Mouse (Mus musculus) intestine, embryonic 14.5 days (tissue): Measurements from ENCODE around the gene Ero1lb. TPM values are rescaled to one million over a fixed set of nuclear protein-coding genes. Genes with fewer than 3 reads are reported as not detected.

Experiments used
- ATAC-seq: fragments of 200-750 bp; cut with Nextera tagmentation; replicated peaks from 2 replicates; pipeline ENCODE4 v1.8.0; 2017; ENCODE audit warnings: low read depth, moderate number of reproducible peaks, moderate TSS enrichment, moderate library complexity; ENCODE audit not compliant: low FRiP score, low TSS enrichment
- DNase-seq: peaks from one replicate; pipeline ENCODE4 v3.0.0-alpha.2; 2018; ENCODE audit warnings: low spot score
- H3K27ac ChIP-seq: fragments of 300-500 bp; sonication (generic); 2 replicates; pipeline ENCODE4 v1.5.1; 2014; ENCODE audit warnings: low read depth, mild to moderate bottlenecking, control low read depth
- H3K27me3 ChIP-seq: fragments of 300-500 bp; sonication (generic); replicated peaks from 2 replicates; pipeline ENCODE4 v1.6.1; 2014; ENCODE audit warnings: low read length, control low read depth; ENCODE audit not compliant: control insufficient read depth, insufficient read depth
- H3K36me3 ChIP-seq: fragments of 300-500 bp; sonication (generic); 2 replicates; pipeline ENCODE4 v1.6.1; 2014; ENCODE audit warnings: low read length, control low read depth; ENCODE audit not compliant: control insufficient read depth, insufficient read depth
- H3K4me1 ChIP-seq: fragments of 300-500 bp; sonication (generic); replicated peaks from 2 replicates; pipeline ENCODE4 v1.6.1; 2014; ENCODE audit warnings: low read length, control low read depth, mixed read lengths; ENCODE audit not compliant: control insufficient read depth, insufficient read depth
- H3K4me2 ChIP-seq: fragments of 300-500 bp; sonication (generic); 2 replicates; pipeline ENCODE4 v1.6.1; 2014; ENCODE audit warnings: low read length
- H3K4me3 ChIP-seq: fragments of 300-500 bp; sonication (generic); 2 replicates; pipeline ENCODE4 v1.5.1; 2014; ENCODE audit warnings: low read depth, low read length, control low read depth, mixed read lengths
- H3K9ac ChIP-seq: fragments of 300-500 bp; sonication (generic); 2 replicates; pipeline ENCODE4 v1.6.1; 2014; ENCODE audit warnings: mild to moderate bottlenecking, low read length
- H3K9me3 ChIP-seq: fragments of 300-500 bp; sonication (generic); 2 replicates; pipeline ENCODE4 v1.6.1; 2016; ENCODE audit warnings: low read length, control low read depth; ENCODE audit not compliant: control insufficient read depth
- WGBS: fragments of 180-500 bp; shearing (Covaris S2); extraction: QIAGEN DNeasy Blood & Tissue Kit; methylation state at CpG from one replicate; pipeline ENCODE4 v1.1.7; 2014; 5-methylcytosine and 5-hydroxymethylcytosine counted together
- polyA plus RNA-seq: library from polyadenylated mRNA; unstranded; fragments of >200 nt; fragmentation: Nextera tagmentation; extraction: Ambion mirVana; gene quantifications from 2 replicates; pipeline ENCODE4 v1.2.1, GENCODE M21; 2014

Ero1lb gene
- polyA plus RNA-seq, 1 experiment from 2014 or later, result 6.7 TPM

GRCm38 (mm10) chr13:12540119-12540518 lies 25.6 kb upstream of the Ero1lb start:
- Histone ChIP-seq H3K27ac (no peak overlapping the region), H3K27me3 (no peaks in the 10 kb centered on the region), H3K4me3 (no peak overlapping the region), H3K9me3 (no peaks in the 10 kb centered on the region), H3K36me3 (no peaks in the 10 kb centered on the region), H3K4me1 (peaks cover 12% of the 10 kb centered on the region), H3K9ac (no peak overlapping the region), H3K4me2 (no peak overlapping the region)
- no peak for ATAC-seq
- no peak for DNase-seq
- WGBS, result 66% methylated on average over 13 of the region's 13 CpGs

DNA sequence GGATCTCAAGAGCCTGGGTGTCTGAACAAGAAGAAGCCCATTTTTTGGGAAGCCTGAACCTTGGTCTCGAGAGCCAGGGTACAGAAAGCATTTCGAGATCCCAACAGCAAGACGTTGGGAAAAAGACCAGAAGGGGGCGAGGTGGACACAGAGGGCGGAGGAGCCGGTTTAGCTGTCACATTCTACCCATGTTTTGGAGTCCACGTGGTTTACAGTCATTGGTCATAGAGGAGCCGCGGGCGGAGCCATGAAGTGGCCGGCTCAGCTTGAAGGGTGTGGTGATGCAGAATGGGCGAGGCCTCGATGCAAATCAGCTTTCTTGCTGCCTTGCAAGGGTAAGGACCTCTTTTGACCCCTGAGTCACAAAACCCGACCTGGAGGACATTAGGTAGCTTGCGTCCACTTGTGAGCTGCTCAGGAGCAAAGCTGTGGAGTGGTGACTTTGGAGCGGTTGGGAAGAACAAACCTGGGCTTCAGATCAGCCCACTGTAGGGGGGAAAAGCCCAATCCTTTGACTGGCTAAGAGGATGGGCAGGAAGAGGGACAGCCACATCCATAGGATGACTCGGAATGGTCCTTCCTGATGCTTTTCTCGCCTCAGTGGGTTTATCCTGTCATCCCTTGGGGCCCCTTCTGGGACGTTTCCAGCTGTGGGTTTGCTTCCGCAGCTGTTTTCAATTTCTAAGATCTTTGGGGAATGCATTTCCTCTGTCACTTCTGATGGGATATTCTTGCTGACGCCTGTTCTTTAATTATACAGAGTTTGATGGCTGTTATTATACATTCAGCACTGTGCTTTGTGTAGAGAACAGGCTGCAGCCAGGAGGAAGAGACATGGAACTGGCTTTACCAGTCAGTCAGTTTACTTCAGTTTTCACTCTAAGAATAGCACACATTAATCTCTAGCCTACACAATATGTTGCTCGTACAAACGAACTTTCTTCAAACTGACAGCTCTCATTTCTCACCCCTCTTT lies 23.4 kb upstream of the Ero1lb start:
- no peak overlapping the region for H3K9ac ChIP-seq
- H3K36me3 ChIP-seq, result no peaks in the 10 kb centered on the region
- DNase-seq (peak; percentile 65), ATAC-seq (peak; percentile 77; the same call in 1 of the 2 replicates)
- 7% methylated on average over 23 of the region's 23 CpGs for WGBS
- H3K9me3 ChIP-seq, result no peaks in the 10 kb centered on the region
- H3K4me3 ChIP-seq, result peak overlapping the region; percentile 8; the same call in 1 of the 2 replicates
- peaks cover 12% of the 10 kb centered on the region for H3K4me1 ChIP-seq
- H3K27me3 ChIP-seq, result no peaks in the 10 kb centered on the region
- H3K27ac ChIP-seq, result no peak overlapping the region
- H3K4me2 ChIP-seq, result peak overlapping the region; percentile 43

GRCm38 (mm10) chr13:12543246-12543645 lies 22.4 kb upstream of the Ero1lb start:
- Histone ChIP-seq H3K36me3 (no peaks in the 10 kb centered on the region), H3K27me3 (no peaks in the 10 kb centered on the region), H3K9me3 (no peaks in the 10 kb centered on the region), H3K4me1 (peaks cover 12% of the 10 kb centered on the region), H3K9ac (no peak overlapping the region), H3K4me2 (no peak overlapping the region), H3K4me3 (no peak overlapping the region), H3K27ac (no peak overlapping the region)
- ATAC-seq (no peak), DNase-seq (no peak)
- WGBS, result 63% methylated on average over 5 of the region's 5 CpGs

- Histone ChIP-seq H3K4me2 (no peak overlapping the region), H3K27ac (no peak overlapping the region), H3K4me1 (peaks cover 12% of the 10 kb centered on the region), H3K36me3 (no peaks in the 10 kb centered on the region), H3K4me3 (no peak overlapping the region), H3K9me3 (no peaks in the 10 kb centered on the region), H3K9ac (no peak overlapping the region), H3K27me3 (no peaks in the 10 kb centered on the region)
- no peak; the same call in 1 of the 2 replicates for ATAC-seq
- 73% methylated on average over 8 of the region's 8 CpGs for WGBS
- no peak for DNase-seq
Measured at GRCm38 (mm10) chr13:12543880-12544568, 21.6 kb upstream of the Ero1lb start.

- Histone ChIP-seq H3K4me2 (no peak overlapping the region), H3K27ac (no peak overlapping the region), H3K27me3 (no peaks in the 10 kb centered on the region), H3K4me1 (no peaks in the 10 kb centered on the region), H3K4me3 (no peak overlapping the region), H3K9ac (no peak overlapping the region), H3K36me3 (no peaks in the 10 kb centered on the region), H3K9me3 (no peaks in the 10 kb centered on the region)
- DNase-seq (no peak), ATAC-seq (no peak)
- 51% methylated on average over 4 of the region's 4 CpGs for WGBS
Measured at GRCm38 (mm10) chr13:12554211-12554610, 11.5 kb upstream of the Ero1lb start.

DNA sequence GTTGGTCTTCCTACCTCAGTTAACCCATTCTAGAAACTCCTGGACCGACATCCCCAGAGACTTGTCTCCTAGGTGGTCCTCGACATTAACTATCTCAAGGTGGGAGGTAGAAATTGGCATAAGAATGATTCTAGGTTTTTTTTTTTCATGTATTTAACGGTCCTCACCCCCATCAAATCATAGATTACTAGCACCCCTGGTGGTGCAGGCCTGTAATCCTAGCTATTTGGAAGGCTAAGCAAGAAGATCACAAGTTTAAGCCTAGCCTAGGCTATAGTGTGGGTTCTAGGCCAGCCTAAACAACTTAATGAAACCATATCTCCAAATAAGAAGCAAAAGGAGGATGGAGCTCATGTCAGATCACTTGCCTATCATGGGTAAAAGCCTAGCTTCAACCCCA lies 6.6 kb upstream of the Ero1lb start:
- Histone ChIP-seq H3K27me3 (no peaks in the 10 kb centered on the region), H3K4me1 (no peaks in the 10 kb centered on the region), H3K9me3 (no peaks in the 10 kb centered on the region), H3K27ac (no peak overlapping the region), H3K4me3 (no peak overlapping the region), H3K36me3 (no peaks in the 10 kb centered on the region), H3K9ac (no peak overlapping the region), H3K4me2 (no peak overlapping the region)
- DNase-seq (no peak), ATAC-seq (no peak)
- 64% methylated on average over 3 of the region's 3 CpGs for WGBS

DNA sequence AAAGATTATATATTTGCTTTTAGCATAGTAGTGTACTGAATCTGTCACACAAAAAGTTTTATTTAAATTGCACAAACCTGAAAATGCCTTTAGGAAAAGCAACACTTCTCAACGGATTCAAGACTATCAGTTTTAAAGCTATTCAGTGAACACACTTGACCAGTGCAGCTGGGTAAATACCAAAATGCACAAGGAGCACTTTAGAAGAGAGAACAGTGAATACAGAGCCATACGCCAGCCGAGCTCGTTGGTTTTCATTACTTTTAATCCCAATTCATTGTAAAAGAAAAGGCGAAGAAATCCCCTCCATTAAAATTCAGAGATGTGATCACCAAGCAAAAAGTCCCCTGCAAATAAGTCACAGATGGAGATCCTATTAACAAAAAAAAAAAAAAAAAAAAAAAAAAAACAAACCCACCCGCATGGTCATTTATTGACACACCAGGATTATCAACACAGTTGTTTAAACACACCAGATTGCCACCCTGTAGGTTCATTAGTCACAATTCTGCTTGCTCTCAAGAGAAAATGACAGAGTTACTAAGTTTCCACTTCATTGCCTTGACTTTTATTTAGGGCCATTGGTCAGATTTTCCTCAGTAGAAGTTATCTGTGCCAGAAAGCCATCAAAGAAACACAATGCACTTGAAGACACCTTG lies 6.1 kb upstream of the Ero1lb start:
- Histone ChIP-seq H3K9ac (no peak overlapping the region), H3K4me3 (no peak overlapping the region), H3K36me3 (no peaks in the 10 kb centered on the region), H3K27ac (no peak overlapping the region), H3K9me3 (no peaks in the 10 kb centered on the region), H3K4me2 (no peak overlapping the region), H3K27me3 (no peaks in the 10 kb centered on the region), H3K4me1 (no peaks in the 10 kb centered on the region)
- DNase-seq (no peak), ATAC-seq (no peak)
- 69% methylated on average over 6 of the region's 6 CpGs for WGBS

DNA sequence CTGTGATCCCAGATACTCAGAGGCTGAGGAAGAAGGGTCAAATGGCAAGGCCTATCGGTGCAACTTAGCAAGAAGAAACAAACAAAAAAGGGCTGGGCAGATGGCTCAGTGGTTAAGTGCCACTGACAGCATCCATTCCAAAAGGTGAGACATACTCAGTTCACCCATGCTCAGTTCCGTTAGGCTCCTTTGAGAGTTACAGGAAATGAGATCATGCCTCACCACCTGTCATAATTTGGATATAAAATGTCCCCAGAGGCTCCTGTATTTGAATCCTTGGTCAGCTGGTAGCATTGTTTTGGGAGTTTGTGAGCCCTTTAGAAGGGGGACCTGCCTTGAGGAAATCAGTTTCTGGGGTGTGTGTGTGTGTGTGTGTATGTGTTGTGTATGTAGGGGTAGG lies 3.9 kb upstream of the Ero1lb start:
- ATAC-seq (no peak), DNase-seq (no peak)
- Histone ChIP-seq H3K9ac (no peak overlapping the region), H3K4me3 (no peak overlapping the region), H3K4me1 (no peaks in the 10 kb centered on the region; the same call in 1 of the 2 replicates), H3K27me3 (no peaks in the 10 kb centered on the region), H3K36me3 (no peaks in the 10 kb centered on the region), H3K27ac (no peak overlapping the region), H3K4me2 (no peak overlapping the region), H3K9me3 (no peaks in the 10 kb centered on the region)
- 65% methylated on average over 2 of the region's 2 CpGs for WGBS
